Mouse (Mus musculus) E14TG2a.4 (cell line): Measurements from ENCODE around the gene Trim72.
A peak's percentile ranks its signal among the peaks of the same experiment; 100 is the strongest.

Experiments used
- H3K27me3 ChIP-seq: 2 replicates; pipeline ENCODE4 v1.6.1; 2014; ENCODE audit warnings: low read length, control low read depth; ENCODE audit not compliant: insufficient read depth
- H3K36me3 ChIP-seq: 2 replicates; pipeline ENCODE4 v1.6.1; 2014; ENCODE audit warnings: low read length, control low read depth; ENCODE audit not compliant: insufficient read depth
- H3K4me1 ChIP-seq: replicated peaks from 2 replicates; pipeline ENCODE4 v1.6.1; 2014; ENCODE audit warnings: low read depth, low read length, control low read depth
- H3K4me3 ChIP-seq: replicated peaks from 2 replicates; pipeline ENCODE4 v1.5.1; 2014; ENCODE audit warnings: mild to moderate bottlenecking, low read length
- H3K9me3 ChIP-seq: 2 replicates; pipeline ENCODE4 v1.6.1; 2014; ENCODE audit warnings: low read length, control low read depth
- CTCF ChIP-seq: conservative IDR thresholded peaks from 2 replicates; pipeline ENCODE4 v1.5.1; 2014; ENCODE audit warnings: low read length
- NANOG ChIP-seq: IDR thresholded peaks from 2 replicates; pipeline ENCODE4 v1.6.1; 2014; ENCODE audit warnings: borderline replicate concordance, low read length, mixed read lengths
- POU5F1 ChIP-seq: IDR thresholded peaks from 2 replicates; pipeline ENCODE4 v1.6.1; 2014; ENCODE audit warnings: low read length, borderline replicate concordance

The Trim72 gene

GRCm38 (mm10) chr7:128003688-128004087 is at the start of gene Trim72:
TSS of gene Trim72 (plus strand) at chr7:128003949.
- Histone ChIP-seq H3K4me1 (peaks cover 38% of the 10 kb centered on the region), H3K9me3 (no peaks in the 10 kb centered on the region), H3K4me3 (peak within 1 kb of the TSS; percentile 78), H3K36me3 (peaks cover 10% of the 10 kb centered on the region), H3K27me3 (peaks cover 25% of the 10 kb centered on the region)
- TF ChIP-seq POU5F1 (no peak), NANOG (no peak), CTCF (no peak)

- no peaks in the 10 kb centered on the region for H3K27me3 ChIP-seq
- H3K36me3 ChIP-seq = no peaks in the 10 kb centered on the region
- H3K4me1 ChIP-seq = peaks cover 5% of the 10 kb centered on the region; the same call in 1 of the 2 replicates
- H3K9me3 ChIP-seq = no peaks in the 10 kb centered on the region
- H3K4me3 ChIP-seq = no peak overlapping the region
- TF ChIP-seq POU5F1 = no peak
- TF ChIP-seq NANOG = no peak
- TF ChIP-seq CTCF = no peak
These were observed 44.4 kb upstream of the Trim72 start for GRCm38 (mm10) chr7:127959364-127959763.

GRCm38 (mm10) chr7:127966371-127966918 is 37.3 kb upstream of the Trim72 start:
- TF ChIP-seq CTCF (no peak), NANOG (no peak), POU5F1 (no peak)
- Histone ChIP-seq H3K4me1 (peaks cover 37% of the 10 kb centered on the region), H3K9me3 (no peaks in the 10 kb centered on the region), H3K4me3 (peak overlapping the region; percentile 99), H3K27me3 (no peaks in the 10 kb centered on the region), H3K36me3 (peaks cover 32% of the 10 kb centered on the region)

- Histone ChIP-seq H3K9me3 (no peaks in the 10 kb centered on the region), H3K4me1 (peaks cover 45% of the 10 kb centered on the region), H3K4me3 (peak within 1 kb of the TSS; percentile 99), H3K36me3 (peaks cover 40% of the 10 kb centered on the region), H3K27me3 (no peaks in the 10 kb centered on the region)
- TF ChIP-seq POU5F1 (no peak), CTCF (no peak), NANOG (no peak)
These were observed 36.5 kb upstream of the Trim72 start, which contains the start of gene Fus for GRCm38 (mm10) chr7:127967004-127967921. TSS of gene Fus (plus strand) at chr7:127967457.

- peak overlapping the region; percentile 99 for H3K4me3 ChIP-seq
- no peaks in the 10 kb centered on the region for H3K9me3 ChIP-seq
- peaks cover 54% of the 10 kb centered on the region for H3K4me1 ChIP-seq
- TF ChIP-seq POU5F1 (no peak), CTCF (no peak), NANOG (no peak)
- H3K27me3 ChIP-seq = no peaks in the 10 kb centered on the region
- peaks cover 50% of the 10 kb centered on the region for H3K36me3 ChIP-seq
These were observed 35.6 kb upstream of the Trim72 start for GRCm38 (mm10) chr7:127967922-127968828.

- H3K27me3 ChIP-seq = no peaks in the 10 kb centered on the region
- TF ChIP-seq CTCF (no peak), NANOG (no peak), POU5F1 (no peak)
These were observed 29.3 kb upstream of the Trim72 start for GRCm38 (mm10) chr7:127974413-127974930.

GRCm38 (mm10) chr7:127978856-127979255 is 24.9 kb upstream of the Trim72 start:
- no peak overlapping the region for H3K4me3 ChIP-seq
- peaks cover 100% of the 10 kb centered on the region for H3K36me3 ChIP-seq
- no peak for TF ChIP-seq CTCF
- no peak for TF ChIP-seq NANOG
- H3K4me1 ChIP-seq = peaks cover 29% of the 10 kb centered on the region
- no peaks in the 10 kb centered on the region for H3K9me3 ChIP-seq
- no peaks in the 10 kb centered on the region for H3K27me3 ChIP-seq

More at GRCm38 (mm10) chr7:127974413-127974930, 29.3 kb upstream of the Trim72 start:
- H3K9me3 ChIP-seq = no peaks in the 10 kb centered on the region
- peaks cover 100% of the 10 kb centered on the region for H3K36me3 ChIP-seq
- peaks cover 67% of the 10 kb centered on the region for H3K4me1 ChIP-seq
- no peak overlapping the region for H3K4me3 ChIP-seq

GRCm38 (mm10) chr7:127980606-127981005 is 23.1 kb upstream of the Trim72 start:
- TF ChIP-seq POU5F1 (no peak), CTCF (no peak), NANOG (no peak)
- no peaks in the 10 kb centered on the region for H3K27me3 ChIP-seq
- no peaks in the 10 kb centered on the region for H3K9me3 ChIP-seq

More at GRCm38 (mm10) chr7:127980606-127981005, 23.1 kb upstream of the Trim72 start:
- H3K36me3 ChIP-seq = peaks cover 100% of the 10 kb centered on the region
- H3K4me3 ChIP-seq = no peak overlapping the region
- peaks cover 12% of the 10 kb centered on the region for H3K4me1 ChIP-seq
